Mouse (Mus musculus): ENCODE measurements around the gene Mtus2. TPM values are rescaled to one million over a fixed set of nuclear protein-coding genes. Genes with fewer than 3 reads are reported as not detected.

Gene Mtus2
- polyA plus RNA-seq, 1 experiment from 2014 or later, result 11.0 TPM

DNA sequence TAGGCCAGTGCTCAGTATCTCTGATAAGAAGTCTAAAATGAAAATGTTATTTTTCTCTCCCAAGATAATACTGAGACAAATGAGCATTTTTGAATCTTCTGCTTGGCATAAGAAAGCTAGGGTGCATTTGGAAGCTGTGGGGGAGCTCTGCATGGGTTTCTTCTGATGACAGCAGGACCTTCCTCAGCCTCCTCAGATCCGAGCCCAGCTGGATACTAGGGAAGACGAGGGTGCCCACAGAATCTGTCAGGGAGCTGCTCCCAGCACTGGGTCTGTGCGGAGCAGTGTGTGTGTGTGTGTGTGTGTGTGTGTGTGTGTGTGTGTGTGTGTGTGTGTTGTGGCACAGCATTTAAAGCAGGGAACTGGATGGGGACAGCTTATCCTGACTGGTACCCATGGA lies 130.7 kb downstream of the Mtus2 start:
- WGBS, result 75% methylated on average over 3 of the region's 3 CpGs
- H3K4me3 ChIP-seq, result no peak overlapping the region
- no peaks in the 10 kb centered on the region for H3K4me1 ChIP-seq
- no peak overlapping the region for H3K9ac ChIP-seq
- H3K36me3 ChIP-seq, result no peaks in the 10 kb centered on the region
- no peak for ATAC-seq (ENCODE audit: insufficient number of reproducible peaks, insufficient read depth, low FRiP score, low TSS enrichment)
- no peaks in the 10 kb centered on the region for H3K9me3 ChIP-seq
- no peaks in the 10 kb centered on the region for H3K27me3 ChIP-seq
- H3K4me2 ChIP-seq (replicated peaks), result no peak overlapping the region
- H3K27ac ChIP-seq, result no peak overlapping the region

DNA sequence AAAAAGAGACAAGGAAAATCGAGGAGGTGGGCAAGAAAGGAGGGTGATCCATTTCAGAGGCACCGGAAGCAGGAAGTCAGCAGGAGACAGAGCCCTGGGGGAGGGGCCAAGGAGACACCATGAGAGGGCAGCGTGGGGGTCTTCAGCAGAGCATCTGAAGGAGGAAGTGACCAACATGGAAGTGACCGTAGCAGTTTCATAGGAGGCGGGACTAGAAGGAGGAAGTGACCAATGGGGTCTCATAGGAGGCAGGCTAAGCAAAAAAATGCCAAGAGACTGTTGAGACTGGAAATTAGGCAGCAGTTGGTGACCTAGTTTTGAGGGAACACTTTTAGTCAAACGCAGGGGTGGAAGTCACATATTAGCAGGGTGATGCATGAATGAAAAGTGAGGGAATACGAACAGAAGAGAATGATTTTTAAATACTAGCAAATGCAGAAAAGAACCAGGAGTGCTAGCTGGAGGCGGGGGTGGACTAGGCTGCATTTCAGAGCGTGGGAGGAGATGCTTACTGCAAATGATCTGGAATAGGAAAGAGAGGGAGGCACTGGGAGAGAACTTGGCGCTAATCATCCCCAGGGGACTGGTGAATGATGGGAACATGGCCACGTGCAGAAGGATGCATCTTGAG lies 133.2 kb downstream of the Mtus2 start:
- Histone ChIP-seq H3K4me2 (replicated peaks) (no peak overlapping the region), H3K9me3 (no peaks in the 10 kb centered on the region), H3K27ac (no peak overlapping the region), H3K27me3 (no peaks in the 10 kb centered on the region), H3K4me1 (no peaks in the 10 kb centered on the region), H3K4me3 (no peak overlapping the region), H3K36me3 (no peaks in the 10 kb centered on the region), H3K9ac (no peak overlapping the region)
- WGBS, result 81% methylated on average over 11 of the region's 11 CpGs
- no peak for ATAC-seq (ENCODE audit: insufficient number of reproducible peaks, insufficient read depth, low FRiP score, low TSS enrichment)

DNA sequence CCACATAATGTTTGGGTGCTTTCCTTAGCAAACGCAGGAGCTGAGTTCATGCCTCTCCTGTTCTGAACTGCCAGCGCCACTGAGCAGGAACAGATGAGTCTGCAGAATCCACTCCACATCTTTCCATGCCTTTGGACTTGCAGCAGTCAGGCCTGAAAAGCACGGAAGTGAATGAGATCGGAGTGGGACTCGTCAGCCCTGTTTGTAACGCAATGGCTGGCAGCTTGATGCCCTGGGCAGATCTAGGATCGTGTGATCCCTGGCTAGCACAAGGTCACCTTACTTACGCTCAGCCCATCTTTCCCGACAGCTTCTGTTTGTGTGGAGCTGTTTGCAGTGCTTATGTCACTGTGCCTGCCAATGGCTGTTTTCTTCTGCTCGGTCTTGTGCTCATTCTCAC lies 137.5 kb downstream of the Mtus2 start:
- Histone ChIP-seq H3K9ac (no peak overlapping the region), H3K27me3 (no peaks in the 10 kb centered on the region), H3K9me3 (no peaks in the 10 kb centered on the region), H3K27ac (no peak overlapping the region), H3K4me2 (replicated peaks) (no peak overlapping the region), H3K36me3 (no peaks in the 10 kb centered on the region), H3K4me1 (no peaks in the 10 kb centered on the region), H3K4me3 (no peak overlapping the region)
- 54% methylated on average over 10 of the region's 10 CpGs for WGBS
- no peak for ATAC-seq (ENCODE audit: insufficient number of reproducible peaks, insufficient read depth, low FRiP score, low TSS enrichment)

DNA sequence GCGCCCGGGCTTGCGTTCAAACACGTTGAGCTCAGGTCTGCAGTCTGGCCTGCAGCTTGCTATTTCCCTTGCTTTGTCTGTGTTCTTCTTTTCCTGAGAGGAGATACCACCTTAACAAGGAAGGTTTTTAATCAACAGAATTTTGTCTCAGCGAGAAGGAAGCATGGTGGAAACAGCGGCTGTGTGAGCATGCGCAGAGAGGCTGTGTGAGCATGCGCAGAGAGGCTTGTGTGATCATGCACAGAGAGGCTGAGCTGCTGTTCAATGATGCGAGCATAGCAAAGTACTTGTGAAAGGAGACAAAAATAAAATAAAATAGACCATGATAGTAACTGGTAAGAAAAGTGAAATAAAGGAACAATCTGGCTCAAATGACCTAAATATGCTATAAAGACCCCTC lies 142.2 kb downstream of the Mtus2 start:
- Histone ChIP-seq H3K4me1 (no peaks in the 10 kb centered on the region), H3K36me3 (no peaks in the 10 kb centered on the region), H3K27ac (no peak overlapping the region), H3K27me3 (no peaks in the 10 kb centered on the region), H3K9me3 (no peaks in the 10 kb centered on the region), H3K4me3 (no peak overlapping the region), H3K9ac (no peak overlapping the region), H3K4me2 (replicated peaks) (no peak overlapping the region)
- ATAC-seq (ENCODE audit: insufficient number of reproducible peaks, insufficient read depth, low FRiP score, low TSS enrichment), result no peak
- WGBS, result 89% methylated on average over 9 of the region's 9 CpGs

DNA sequence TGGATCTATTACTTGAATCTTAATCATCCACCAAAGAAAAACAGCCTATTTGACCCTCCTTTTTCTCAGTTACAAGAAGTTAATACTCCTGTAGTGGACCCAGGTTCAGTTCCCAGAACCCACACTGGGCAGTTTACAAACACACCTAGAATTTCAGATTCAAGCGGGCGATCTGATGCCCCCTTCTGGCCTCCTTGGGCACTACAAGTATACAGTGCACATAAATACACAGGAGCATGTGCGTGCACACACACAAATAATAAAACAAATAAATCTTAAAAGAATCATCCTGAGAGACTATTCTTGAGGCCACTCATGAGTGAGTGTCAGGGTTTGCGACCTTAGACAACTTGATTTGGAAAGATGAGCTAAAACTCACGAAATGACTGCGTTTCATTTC lies 150.2 kb downstream of the Mtus2 start:
- Histone ChIP-seq H3K4me2 (replicated peaks) (no peak overlapping the region), H3K27ac (no peak overlapping the region), H3K36me3 (no peaks in the 10 kb centered on the region), H3K9me3 (no peaks in the 10 kb centered on the region), H3K4me3 (no peak overlapping the region), H3K4me1 (no peaks in the 10 kb centered on the region), H3K9ac (no peak overlapping the region), H3K27me3 (no peaks in the 10 kb centered on the region)
- ATAC-seq (ENCODE audit: insufficient number of reproducible peaks, insufficient read depth, low FRiP score, low TSS enrichment), result no peak
- 89% methylated on average over 6 of the region's 6 CpGs for WGBS

DNA sequence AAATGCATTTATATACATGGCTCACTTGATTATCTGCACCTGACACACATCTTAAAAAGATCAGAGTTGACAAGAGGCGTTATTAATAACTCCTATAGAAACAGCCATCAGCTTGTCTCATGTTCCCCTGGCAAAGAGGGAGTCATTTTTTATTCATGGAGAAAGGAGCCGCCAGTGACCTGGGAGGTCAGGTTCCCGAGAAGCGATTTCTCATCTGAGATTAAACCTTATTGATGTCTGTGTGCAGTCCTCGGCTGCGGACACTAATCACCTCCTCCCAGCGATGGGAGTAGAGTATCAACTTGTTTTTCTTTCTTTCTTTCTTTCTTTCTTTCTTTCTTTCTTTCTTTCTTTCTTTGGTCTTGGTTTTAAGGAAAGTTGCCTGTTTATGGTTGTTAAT lies 150.8 kb downstream of the Mtus2 start:
- no peak overlapping the region for H3K4me2 ChIP-seq (replicated peaks)
- H3K9ac ChIP-seq, result no peak overlapping the region
- no peaks in the 10 kb centered on the region for H3K9me3 ChIP-seq
- no peak overlapping the region for H3K4me3 ChIP-seq
- no peaks in the 10 kb centered on the region for H3K36me3 ChIP-seq
- no peak for ATAC-seq (ENCODE audit: insufficient number of reproducible peaks, insufficient read depth, low FRiP score, low TSS enrichment)
- no peak overlapping the region for H3K27ac ChIP-seq
- WGBS, result 46% methylated on average over 7 of the region's 7 CpGs
- no peaks in the 10 kb centered on the region for H3K27me3 ChIP-seq
- no peaks in the 10 kb centered on the region for H3K4me1 ChIP-seq

DNA sequence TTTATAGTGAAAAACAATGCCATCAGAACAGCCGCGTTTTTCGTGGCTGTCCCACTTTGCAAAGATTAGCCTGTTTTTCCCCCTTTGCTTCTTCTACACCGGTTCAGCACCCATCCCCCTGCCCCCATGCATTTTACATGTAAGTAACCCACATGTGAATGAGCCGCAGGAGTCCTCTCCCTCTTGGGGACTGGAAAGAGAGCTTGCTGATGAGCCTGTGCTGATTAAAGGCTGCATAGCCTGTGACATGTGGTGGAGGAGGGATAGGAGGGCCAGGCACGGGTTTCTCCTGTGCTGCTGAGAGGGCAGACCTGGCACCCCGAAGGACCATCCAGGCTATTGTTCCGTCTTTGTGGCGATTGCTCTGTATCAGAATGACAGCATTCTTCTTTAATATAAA lies 151.2 kb downstream of the Mtus2 start:
- no peak overlapping the region for H3K4me3 ChIP-seq
- H3K36me3 ChIP-seq, result no peaks in the 10 kb centered on the region
- H3K4me2 ChIP-seq (replicated peaks), result no peak overlapping the region
- ATAC-seq (ENCODE audit: insufficient number of reproducible peaks, insufficient read depth, low FRiP score, low TSS enrichment), result no peak
- H3K9me3 ChIP-seq, result no peaks in the 10 kb centered on the region
- no peaks in the 10 kb centered on the region for H3K27me3 ChIP-seq
- no peaks in the 10 kb centered on the region for H3K4me1 ChIP-seq
- 52% methylated on average over 9 of the region's 9 CpGs for WGBS
- H3K9ac ChIP-seq, result no peak overlapping the region
- no peak overlapping the region for H3K27ac ChIP-seq

DNA sequence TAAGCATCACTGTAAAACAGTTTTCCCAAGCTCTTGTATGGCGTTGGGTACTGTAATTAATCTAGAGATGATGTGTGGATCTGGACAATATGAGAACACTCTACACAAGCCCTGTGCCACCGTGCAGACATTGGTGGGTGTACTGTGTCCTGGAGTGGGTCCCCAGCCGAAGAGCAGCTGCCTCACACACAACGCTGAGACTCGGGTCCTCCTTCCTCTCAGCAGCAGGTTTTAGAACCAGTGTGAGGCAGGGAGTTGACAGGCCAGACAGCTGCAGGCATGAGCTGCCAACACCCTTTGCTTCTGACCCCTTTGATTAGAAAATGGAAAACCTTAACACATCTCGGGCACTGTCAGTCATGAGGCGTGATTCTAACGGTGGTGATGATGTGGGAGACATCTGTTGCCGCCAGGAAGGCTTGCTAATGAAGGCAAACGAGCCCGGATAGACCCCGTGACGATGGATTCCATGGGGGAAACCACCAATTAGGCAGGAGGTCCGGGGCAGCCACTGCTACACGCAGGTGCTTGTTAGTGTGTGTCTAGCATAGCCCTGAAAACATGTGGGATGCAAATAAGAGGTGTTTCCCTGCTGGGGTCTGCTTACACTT lies 158.2 kb downstream of the Mtus2 start:
- ATAC-seq (ENCODE audit: insufficient number of reproducible peaks, insufficient read depth, low FRiP score, low TSS enrichment), result no peak
- no peak overlapping the region for H3K4me3 ChIP-seq
- no peak overlapping the region for H3K4me2 ChIP-seq (replicated peaks)
- H3K27ac ChIP-seq, result no peak overlapping the region
- H3K9me3 ChIP-seq, result no peaks in the 10 kb centered on the region
- no peaks in the 10 kb centered on the region for H3K36me3 ChIP-seq
- H3K27me3 ChIP-seq, result no peaks in the 10 kb centered on the region
- H3K9ac ChIP-seq, result no peak overlapping the region
- WGBS, result 71% methylated on average over 15 of the region's 15 CpGs
- no peaks in the 10 kb centered on the region for H3K4me1 ChIP-seq

DNA sequence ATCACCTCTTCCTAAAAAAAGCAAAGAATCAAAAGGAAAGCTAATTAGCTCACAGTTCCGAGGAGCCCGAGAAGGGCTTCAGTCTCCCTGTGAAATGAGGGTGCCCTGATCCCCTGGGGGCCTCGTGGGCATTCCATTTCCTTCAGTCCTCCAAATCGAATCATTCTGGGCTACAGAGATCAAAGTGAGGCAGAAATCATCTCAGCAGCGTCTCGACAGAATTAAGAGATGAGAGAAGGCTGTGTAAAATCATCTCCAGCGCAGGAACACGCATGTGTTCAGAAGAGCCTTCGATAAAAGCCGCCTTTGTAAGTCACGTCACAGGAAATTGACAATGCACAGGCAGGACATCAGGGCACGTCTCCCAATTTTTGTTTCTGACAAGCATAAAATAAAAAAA lies 167.2 kb downstream of the Mtus2 start:
- no peak overlapping the region for H3K27ac ChIP-seq
- ATAC-seq (ENCODE audit: insufficient number of reproducible peaks, insufficient read depth, low FRiP score, low TSS enrichment), result no peak
- no peaks in the 10 kb centered on the region for H3K27me3 ChIP-seq
- no peak overlapping the region for H3K4me2 ChIP-seq (replicated peaks)
- 62% methylated on average over 12 of the region's 12 CpGs for WGBS
- H3K4me1 ChIP-seq, result no peaks in the 10 kb centered on the region
- H3K9me3 ChIP-seq, result no peaks in the 10 kb centered on the region
- H3K4me3 ChIP-seq, result no peak overlapping the region
- no peaks in the 10 kb centered on the region for H3K36me3 ChIP-seq
- H3K9ac ChIP-seq, result no peak overlapping the region

DNA sequence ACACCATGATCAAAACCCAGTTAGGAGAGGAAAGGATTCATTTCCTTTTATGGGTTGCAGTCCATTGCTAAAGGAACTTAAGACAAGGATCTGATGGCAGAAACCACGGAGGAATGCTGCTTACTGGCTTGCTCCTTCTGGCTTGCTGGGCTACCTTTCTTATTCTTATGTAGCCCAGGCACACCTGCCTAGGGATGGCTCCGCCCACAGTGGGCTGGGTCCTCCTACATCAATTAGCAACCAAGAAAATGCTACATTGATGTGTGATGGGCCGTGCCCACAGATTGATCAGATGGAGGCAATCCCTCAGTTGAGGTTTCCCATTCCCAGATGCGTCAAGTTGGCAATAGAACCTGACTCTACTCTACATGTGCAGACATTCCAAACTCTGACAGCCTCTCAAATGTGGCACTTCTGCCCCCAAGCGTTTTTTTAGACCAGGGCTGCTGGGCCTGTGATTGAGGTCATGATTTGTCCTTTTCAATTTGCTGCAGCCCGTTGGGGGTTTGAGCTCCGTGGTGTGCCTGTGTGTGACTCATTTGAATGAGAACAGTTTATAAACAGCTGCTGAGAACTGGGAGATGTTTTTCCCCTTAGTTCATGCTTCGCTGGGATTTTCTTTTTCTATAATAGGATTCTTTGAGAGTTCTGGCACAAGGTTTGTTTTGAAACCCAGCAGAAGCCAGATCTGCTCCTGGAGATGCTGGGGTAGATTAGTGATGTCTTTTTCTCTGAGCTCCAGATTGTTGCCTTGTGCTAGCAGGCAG lies 173.8 kb downstream of the Mtus2 start:
- H3K27me3 ChIP-seq, result no peaks in the 10 kb centered on the region
- no peaks in the 10 kb centered on the region for H3K9me3 ChIP-seq
- H3K27ac ChIP-seq, result no peak overlapping the region
- no peaks in the 10 kb centered on the region for H3K4me1 ChIP-seq
- WGBS, result 50% methylated on average over 8 of the region's 8 CpGs
- H3K9ac ChIP-seq, result no peak overlapping the region
- no peaks in the 10 kb centered on the region for H3K36me3 ChIP-seq
- ATAC-seq (ENCODE audit: insufficient number of reproducible peaks, insufficient read depth, low FRiP score, low TSS enrichment), result no peak
- H3K4me2 ChIP-seq (replicated peaks), result no peak overlapping the region
- H3K4me3 ChIP-seq, result no peak overlapping the region

DNA sequence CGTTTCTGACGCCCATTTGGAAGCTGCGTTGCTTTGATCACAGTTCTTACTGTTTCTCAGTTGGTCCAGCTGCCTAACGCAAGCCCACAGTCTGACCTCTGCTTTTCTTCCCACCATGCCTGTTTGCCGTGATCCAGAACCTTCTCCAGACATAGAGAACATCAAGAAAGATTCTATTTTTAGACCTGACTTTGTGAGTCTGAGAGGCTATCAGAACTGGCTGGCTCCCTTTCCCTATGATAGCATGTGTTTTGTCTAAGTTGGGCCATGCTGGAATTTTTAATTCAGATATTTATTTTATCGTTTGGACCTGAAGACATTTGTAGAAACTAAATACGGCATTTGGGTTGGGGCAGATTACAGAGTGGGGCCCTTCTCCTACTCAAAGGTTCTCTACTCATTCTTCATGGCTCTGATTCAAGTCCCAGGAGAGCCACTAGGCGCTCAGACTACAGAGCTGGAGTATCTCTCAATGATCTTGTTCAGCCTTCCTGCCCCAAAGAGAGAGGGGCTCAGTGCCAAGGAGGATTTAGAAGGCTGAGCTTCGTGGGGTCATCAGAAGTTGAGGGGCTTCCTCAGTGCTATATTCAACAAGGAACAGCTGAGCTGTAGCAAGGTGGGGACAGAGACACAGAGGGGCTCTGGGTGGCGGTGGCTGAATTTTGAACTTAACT lies 174.5 kb downstream of the Mtus2 start:
- Histone ChIP-seq H3K9me3 (no peaks in the 10 kb centered on the region), H3K4me3 (no peak overlapping the region), H3K4me1 (no peaks in the 10 kb centered on the region), H3K9ac (no peak overlapping the region), H3K27ac (no peak overlapping the region), H3K36me3 (no peaks in the 10 kb centered on the region), H3K27me3 (no peaks in the 10 kb centered on the region), H3K4me2 (replicated peaks) (no peak overlapping the region)
- 68% methylated on average over 10 of the region's 10 CpGs for WGBS
- no peak for ATAC-seq (ENCODE audit: insufficient number of reproducible peaks, insufficient read depth, low FRiP score, low TSS enrichment)

Measured in embryonic facial prominence, embryonic 12.5 days (tissue).